Comparison of ENCODE assay signal across 8 mouse cellular contexts in genomic region chr14:100749737-100750541, GRCm38 (mm10).
DNase-seq lines count a peak whose midpoint lies in the region; ATAC-seq lines count a peak whose summit lies in the region.

No protein-coding gene starts in this region.

- peak overlapping the region; percentile 47 for H3K4me3 ChIP-seq in intestine, embryonic 16.5 days (ENCODE audit: low read length)

- H3K4me2 ChIP-seq in intestine, embryonic 16.5 days (ENCODE audit: low read depth, low read length), result peak overlapping the region; percentile 78

- peak; percentile 96 for ATAC-seq in intestine, embryonic 16.5 days
- peak; percentile 39; the same call in 1 of the 2 replicates for ATAC-seq in megakaryocyte progenitor cell, adult 5-6 weeks (replicated peaks; ENCODE audit: poor library complexity)
- ATAC-seq in erythroid progenitor cell, adult 5-6 weeks (replicated peaks; ENCODE audit: low FRiP score, poor library complexity, severe bottlenecking), result no peak

- DNase-seq in adrenal gland, postnatal 10 days, result peak; percentile 76
- DNase-seq in embryo, embryonic 9.5 days (ENCODE audit: extremely low spot score), result peak; percentile 80
- DNase-seq in gastrocnemius, postnatal 4 days (ENCODE audit: low spot score in 2 of 2), result peak; percentile 39 to 66
- peak; percentile 62 to 84 for DNase-seq in left cerebral cortex, postnatal 10 days (ENCODE audit: extremely low spot score in 1 of 2, low spot score in 2 of 2)
- DNase-seq in right cerebral cortex, postnatal 4 days, result peak; percentile 49

- H3K27ac ChIP-seq in intestine, embryonic 16.5 days (ENCODE audit: low read length), result peak overlapping the region; percentile 78

- 11% methylated on average over 19 of the region's 19 CpGs for WGBS in intestine, embryonic 16.5 days

- H3K9ac ChIP-seq in intestine, embryonic 16.5 days (ENCODE audit: low read depth, low read length), result peak overlapping the region; percentile 58; the same call in 1 of the 2 replicates

- intact Hi-C loops in left cerebral cortex, postnatal 10 days (cut with DNase I), result no loop called here

- peaks cover 12% of the 10 kb centered on the region for H3K4me1 ChIP-seq in intestine, embryonic 16.5 days (ENCODE audit: control insufficient read depth, insufficient read depth, low read length)

- no peaks in the 10 kb centered on the region for H3K36me3 ChIP-seq in intestine, embryonic 16.5 days (ENCODE audit: control insufficient read depth, insufficient read depth, low read length)

- no peaks in the 10 kb centered on the region for H3K27me3 ChIP-seq in intestine, embryonic 16.5 days (replicated peaks; ENCODE audit: control insufficient read depth, insufficient read depth, low read length)

- no peaks in the 10 kb centered on the region for H3K9me3 ChIP-seq in intestine, embryonic 16.5 days (ENCODE audit: control insufficient read depth, low read length)
